Mouse (Mus musculus) testis, adult 2 months (tissue): Measurements from ENCODE around the gene Sectm1b. TPM values are rescaled to one million over a fixed set of nuclear protein-coding genes. Genes with fewer than 3 reads are reported as not detected.

ENCODE experiments used
- H3K27ac ChIP-seq: fragments of 200-500 bp; 2 replicates; pipeline ENCODE4 v1.5.1; 2012; ENCODE audit warnings: low read depth, low read length; ENCODE audit not compliant: control insufficient read depth, insufficient read depth
- H3K27me3 ChIP-seq: fragments of 200-500 bp; 2 replicates; pipeline ENCODE4 v1.6.1; 2012; ENCODE audit warnings: mild to moderate bottlenecking, low read length, moderate library complexity; ENCODE audit not compliant: control insufficient read depth, insufficient read depth
- H3K36me3 ChIP-seq: fragments of 200-500 bp; 2 replicates; pipeline ENCODE4 v1.6.1; 2012; ENCODE audit warnings: mild to moderate bottlenecking, low read length; ENCODE audit not compliant: control insufficient read depth, insufficient read depth
- H3K4me1 ChIP-seq: fragments of 200-500 bp; 2 replicates; pipeline ENCODE4 v1.6.1; 2012; ENCODE audit warnings: low read length; ENCODE audit not compliant: control insufficient read depth, insufficient read depth
- H3K4me3 ChIP-seq: fragments of 200-500 bp; 2 replicates; pipeline ENCODE4 v1.5.1; 2012; ENCODE audit warnings: low read depth, mild to moderate bottlenecking, low read length, moderate library complexity, mixed read lengths; ENCODE audit not compliant: control insufficient read depth
- CTCF ChIP-seq: fragments of 200-500 bp; IDR thresholded peaks from 2 replicates; pipeline ENCODE4 v1.5.1; 2012; ENCODE audit warnings: low read depth, mild to moderate bottlenecking, inconsistent platforms, low read length, moderate library complexity; ENCODE audit not compliant: control insufficient read depth, insufficient read depth, insufficient replicate concordance
- POLR2A ChIP-seq: fragments of 200-500 bp; IDR thresholded peaks from 2 replicates; pipeline ENCODE4 v1.6.1; 2012; ENCODE audit warnings: low read depth, mild to moderate bottlenecking, inconsistent platforms, low read length, moderate library complexity; ENCODE audit not compliant: control insufficient read depth
- polyA plus RNA-seq: library from polyadenylated mRNA; depleted of rRNA; stranded (reverse); fragments of >200 nt; gene quantifications from 2 replicates; pipeline ENCODE4 v1.2.3, GENCODE M21; 2012; rRNA removed

Gene Sectm1b
- polyA plus RNA-seq, 1 experiment: not detected

DNA sequence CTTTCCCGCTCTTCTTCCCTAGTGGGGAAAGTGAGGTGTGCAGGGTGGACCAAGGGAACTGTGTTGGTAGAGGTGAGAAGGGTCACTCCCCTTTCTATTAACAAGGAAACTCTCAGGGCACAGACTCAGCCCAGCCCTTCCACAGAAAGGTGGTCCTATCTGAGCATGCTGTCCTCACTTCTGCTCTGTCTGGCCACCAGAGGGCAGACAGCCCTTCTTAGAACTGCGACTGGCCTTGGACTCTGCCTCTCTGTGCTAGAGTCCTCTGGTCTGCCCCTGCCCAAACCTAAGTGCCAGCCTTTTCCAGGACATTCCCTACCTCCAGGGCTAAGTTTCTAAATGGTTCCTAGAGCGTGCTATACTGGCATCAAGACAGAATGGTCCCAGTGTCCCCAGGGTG lies 45.7 kb downstream of the Sectm1b start:
- no peaks in the 10 kb centered on the region for H3K36me3 ChIP-seq
- H3K4me3 ChIP-seq: no peak overlapping the region
- peaks cover 7% of the 10 kb centered on the region for H3K4me1 ChIP-seq
- TF ChIP-seq CTCF (peak; percentile 66; the same call in 1 of the 2 replicates), POLR2A (no peak)
- no peaks in the 10 kb centered on the region for H3K27me3 ChIP-seq
- no peak overlapping the region for H3K27ac ChIP-seq

DNA sequence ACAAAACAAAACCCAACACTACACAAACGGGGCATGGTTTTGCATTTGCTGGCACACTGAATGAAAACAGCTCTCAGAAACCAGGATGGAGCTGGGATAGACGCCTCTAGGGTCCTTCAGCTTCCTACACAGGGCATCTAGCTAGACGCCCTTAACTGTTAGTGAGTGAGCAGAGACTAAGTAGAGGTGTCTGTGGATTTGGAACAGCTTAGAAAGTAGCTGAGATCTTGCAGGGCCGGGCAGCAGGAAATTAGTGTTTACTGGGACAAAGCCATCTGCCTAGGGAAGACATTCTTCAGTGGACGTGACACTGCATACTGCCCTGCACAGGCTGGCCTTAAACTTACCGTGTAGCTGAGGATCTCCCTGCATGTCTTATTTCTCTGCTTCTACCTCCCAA lies 47.9 kb downstream of the Sectm1b start:
- Histone ChIP-seq H3K36me3 (no peaks in the 10 kb centered on the region), H3K27me3 (no peaks in the 10 kb centered on the region), H3K4me1 (peaks cover 7% of the 10 kb centered on the region), H3K4me3 (no peak overlapping the region), H3K27ac (no peak overlapping the region)
- TF ChIP-seq POLR2A (no peak), CTCF (no peak)

DNA sequence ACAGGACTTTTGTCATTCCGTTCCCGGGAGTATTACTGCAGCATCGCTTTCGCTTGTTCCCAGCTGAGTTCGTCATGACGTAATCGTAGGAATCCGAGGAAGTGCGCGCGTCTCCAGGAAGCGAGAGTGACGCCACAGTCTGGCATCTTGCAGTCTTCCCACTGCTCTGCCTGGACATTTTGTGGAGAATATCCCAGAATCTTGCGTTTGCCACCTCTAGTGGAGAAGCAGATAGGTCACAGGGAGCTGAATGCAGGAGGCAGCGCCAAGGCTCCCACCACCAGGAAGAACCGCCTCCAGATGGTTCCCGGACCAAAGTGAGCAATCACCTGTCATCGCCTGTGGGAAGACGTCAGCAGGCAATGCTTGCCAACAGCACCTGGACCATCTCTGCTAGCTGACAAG lies 48.5 kb downstream of the Sectm1b start:
- Histone ChIP-seq H3K27me3 (no peaks in the 10 kb centered on the region), H3K36me3 (no peaks in the 10 kb centered on the region), H3K4me1 (peaks cover 7% of the 10 kb centered on the region), H3K27ac (no peak overlapping the region), H3K4me3 (peak overlapping the region; percentile 34)
- TF ChIP-seq POLR2A: no peak
- no peak for TF ChIP-seq CTCF

DNA sequence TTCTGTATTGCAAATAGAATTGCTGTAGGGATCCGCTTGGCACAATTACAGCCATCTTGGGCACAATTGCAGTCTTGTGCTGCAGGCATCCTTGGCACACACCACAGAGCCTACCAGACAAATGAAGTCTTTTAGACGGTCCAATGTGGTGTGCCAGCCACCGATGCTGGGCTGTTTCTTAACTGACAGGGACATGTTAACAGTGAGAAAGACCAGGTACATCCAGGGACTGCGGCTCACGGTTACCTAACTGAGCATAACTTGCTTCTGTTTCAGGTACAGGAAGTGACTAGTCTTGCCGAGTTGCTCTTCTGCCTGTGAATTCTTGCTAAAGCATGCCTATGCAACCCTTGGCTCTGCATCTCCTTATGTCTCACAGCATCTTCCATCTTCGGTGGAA lies 49.7 kb downstream of the Sectm1b start:
- no peak overlapping the region for H3K27ac ChIP-seq
- H3K4me1 ChIP-seq: peaks cover 7% of the 10 kb centered on the region
- no peak overlapping the region for H3K4me3 ChIP-seq
- H3K27me3 ChIP-seq: no peaks in the 10 kb centered on the region
- no peaks in the 10 kb centered on the region for H3K36me3 ChIP-seq
- no peak for TF ChIP-seq POLR2A
- TF ChIP-seq CTCF: no peak

DNA sequence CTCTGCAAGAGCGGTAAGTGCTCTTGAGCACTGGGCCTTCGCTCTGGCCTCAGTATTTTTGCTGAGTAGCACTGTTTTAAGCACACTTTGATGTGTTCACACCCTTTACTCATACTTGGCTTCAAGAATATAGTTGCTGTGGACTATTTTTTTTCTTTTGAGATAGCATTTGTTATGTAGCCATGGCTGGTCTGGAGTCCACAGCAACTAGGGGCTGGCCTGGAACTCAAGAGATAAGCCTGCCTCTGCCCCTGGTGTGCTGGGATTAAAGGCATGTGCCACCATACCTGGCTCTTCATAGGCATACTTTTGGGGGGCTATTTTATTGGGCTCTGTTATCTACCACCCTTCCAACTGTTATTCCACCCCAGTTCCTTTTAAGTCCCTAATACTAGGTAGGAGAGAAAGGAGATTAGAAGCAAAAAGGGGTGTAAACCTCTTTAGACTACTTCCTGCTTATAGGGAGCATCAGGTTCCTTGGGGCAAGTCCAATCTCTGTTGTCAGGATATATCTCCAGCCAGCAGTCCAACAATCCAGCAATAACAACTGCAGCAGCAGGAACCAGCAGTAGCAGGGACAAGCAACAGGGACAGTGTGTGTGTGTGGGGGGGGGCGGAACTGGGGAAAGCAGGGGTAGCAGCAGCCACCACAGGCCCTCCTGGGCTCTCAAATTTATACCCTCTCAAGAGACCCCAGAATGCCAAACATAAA lies 53.2 kb downstream of the Sectm1b start:
- no peak overlapping the region for H3K27ac ChIP-seq

DNA sequence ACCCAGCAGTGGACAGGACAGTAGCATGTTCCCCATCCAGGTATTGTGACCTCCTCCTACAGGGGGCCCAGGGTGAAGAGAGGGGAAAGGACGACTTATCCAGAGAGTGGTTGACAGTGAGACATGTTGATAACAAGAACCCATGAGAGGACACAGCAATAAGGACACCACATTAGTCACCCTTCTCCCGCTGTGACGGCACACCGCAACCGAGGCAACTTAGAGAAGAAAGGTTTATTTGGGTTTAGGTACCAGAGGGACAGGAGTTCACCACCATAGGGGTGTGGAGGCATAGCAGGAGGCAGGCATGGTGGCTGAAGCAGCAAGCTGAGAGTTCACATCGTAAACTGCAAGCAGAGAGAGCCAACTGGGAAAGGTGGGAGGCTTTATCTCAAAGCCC lies 57.2 kb downstream of the Sectm1b start:
- no peak overlapping the region for H3K27ac ChIP-seq
- no peak overlapping the region for H3K4me3 ChIP-seq
- H3K4me1 ChIP-seq: no peaks in the 10 kb centered on the region
- H3K36me3 ChIP-seq: no peaks in the 10 kb centered on the region
- no peaks in the 10 kb centered on the region for H3K27me3 ChIP-seq
- TF ChIP-seq CTCF: no peak
- no peak for TF ChIP-seq POLR2A

More for the DNA sequence above, 53.2 kb downstream of the Sectm1b start:
- Histone ChIP-seq H3K27me3 (no peaks in the 10 kb centered on the region), H3K36me3 (no peaks in the 10 kb centered on the region), H3K4me1 (peaks cover 7% of the 10 kb centered on the region), H3K4me3 (no peak overlapping the region)
- no peak for TF ChIP-seq CTCF

DNA sequence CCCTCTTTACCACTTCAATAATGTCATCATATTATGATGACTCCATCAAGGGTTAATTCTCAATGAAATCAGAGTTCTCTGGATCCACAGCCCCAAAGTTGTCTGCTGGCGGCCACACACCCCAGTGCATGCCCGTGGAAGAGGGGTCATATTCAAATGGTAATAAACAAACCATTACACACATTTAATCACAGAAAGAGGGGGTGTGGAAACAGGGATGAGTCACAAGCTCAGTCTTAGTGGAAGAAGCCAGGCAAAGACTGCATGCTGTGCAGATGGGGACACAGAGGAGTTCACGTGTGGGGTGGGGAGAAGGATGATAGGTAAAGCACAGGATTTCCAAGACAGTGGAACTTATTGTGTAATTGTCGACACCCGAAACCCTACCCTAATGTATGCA lies 59.1 kb downstream of the Sectm1b start:
- Histone ChIP-seq H3K27ac (no peak overlapping the region), H3K4me3 (no peak overlapping the region), H3K4me1 (no peaks in the 10 kb centered on the region), H3K36me3 (no peaks in the 10 kb centered on the region), H3K27me3 (no peaks in the 10 kb centered on the region)
- TF ChIP-seq POLR2A: no peak
- TF ChIP-seq CTCF: no peak

Other genes with a start within 250 kb of the Sectm1b start
- 71.2 and 72.1 TPM in 2 replicates for gene Fasn, start 239.0 kb downstream of the Sectm1b start, polyA plus RNA-seq
- 34.6 and 37.5 TPM in 2 replicates for gene Ccdc57, start 130.7 kb downstream of the Sectm1b start, polyA plus RNA-seq
- 3.7 and 4.4 TPM in 2 replicates for gene Slc16a3, start 115.1 kb downstream of the Sectm1b start, polyA plus RNA-seq
- gene Csnk1d, start 72.2 kb downstream of the Sectm1b start, polyA plus RNA-seq: 97.0 and 111 TPM in 2 replicates
- gene Cd7, start 24.2 kb downstream of the Sectm1b start, polyA plus RNA-seq: 0.71 and 0.95 TPM in 2 replicates
- gene Sectm1a, start 17.7 kb upstream of the Sectm1b start, polyA plus RNA-seq: 8.9 and 9.0 TPM in 2 replicates
- 23.9 and 27.6 TPM in 2 replicates for gene Tex19.2, start 55.1 kb upstream of the Sectm1b start, polyA plus RNA-seq
- gene Tex19.1, start 82.6 kb upstream of the Sectm1b start, polyA plus RNA-seq: 11.7 and 16.1 TPM in 2 replicates
- 0.31 and 0.35 TPM in 2 replicates for gene Uts2r, start 96.7 kb upstream of the Sectm1b start, polyA plus RNA-seq
- gene Hexdc, start 140.9 kb upstream of the Sectm1b start, polyA plus RNA-seq: 5.2 and 6.0 TPM in 2 replicates
- gene Ogfod3, start 141.1 kb upstream of the Sectm1b start, polyA plus RNA-seq: 2.7 and 3.1 TPM in 2 replicates
- 7.8 and 8.7 TPM in 2 replicates for gene Cybc1, start 165.8 kb upstream of the Sectm1b start, polyA plus RNA-seq
- 8.2 and 8.9 TPM in 2 replicates for gene Narf, start 173.7 kb upstream of the Sectm1b start, polyA plus RNA-seq
- 78.5 and 80.0 TPM in 2 replicates for gene Foxk2, start 196.4 kb upstream of the Sectm1b start, polyA plus RNA-seq